Mouse (Mus musculus) layer of hippocampus, adult 8-10 months (tissue): ENCODE data around the gene Myo18b. TPM values are rescaled to one million over a fixed set of nuclear protein-coding genes. Genes with fewer than 3 reads are reported as not detected.

ENCODE experiments used
- DNase-seq, 2 experiments: peaks; one replicate each; pipeline ENCODE4 v3.0.0; 2022; ENCODE audit warnings: low spot score in 2 of 2
- total RNA-seq, 4 experiments: library from RNA; stranded (reverse); gene quantifications; 2 replicates each; pipeline ENCODE4 v1.2.4; 2022

Myo18b gene
- total RNA-seq, 4 experiments from 2014 or later, result 1.5 to 2.1 (median 1.8) TPM

DNA sequence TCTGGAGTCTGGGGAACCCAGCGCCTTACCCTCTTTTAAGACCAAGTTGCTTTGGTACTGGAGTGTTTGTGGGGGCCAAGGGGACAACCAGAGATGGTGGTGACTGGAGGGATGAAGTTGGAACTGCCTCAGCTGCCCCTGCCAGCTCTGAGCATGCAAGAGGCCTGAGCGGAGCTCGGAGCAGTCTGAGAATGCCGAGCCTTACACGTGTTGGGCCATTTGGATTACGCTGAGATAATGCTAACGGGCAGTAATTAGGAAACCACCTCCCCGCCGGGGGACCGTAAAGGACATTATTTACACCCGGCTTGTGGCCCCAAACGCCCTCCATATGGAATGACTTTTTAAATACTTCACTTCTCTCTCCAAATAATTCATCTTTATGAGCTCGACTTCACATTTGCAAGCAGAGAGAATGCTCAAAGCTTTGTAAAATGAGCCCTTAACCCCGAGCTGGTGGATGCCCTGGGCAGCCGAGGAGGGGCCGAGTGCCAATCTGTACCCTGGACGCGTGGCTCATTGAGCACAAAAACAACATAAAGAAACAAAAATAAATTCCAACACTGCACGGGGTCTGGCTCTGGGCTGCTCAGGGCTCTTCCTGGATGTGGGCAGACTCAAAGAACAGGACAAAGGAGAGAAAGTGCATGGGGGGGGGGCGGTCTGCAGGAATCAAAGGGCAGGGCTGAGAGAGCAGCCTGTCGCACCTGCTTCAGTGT is 148.0 kb downstream of the Myo18b start:
- DNase-seq, result no peak

DNA sequence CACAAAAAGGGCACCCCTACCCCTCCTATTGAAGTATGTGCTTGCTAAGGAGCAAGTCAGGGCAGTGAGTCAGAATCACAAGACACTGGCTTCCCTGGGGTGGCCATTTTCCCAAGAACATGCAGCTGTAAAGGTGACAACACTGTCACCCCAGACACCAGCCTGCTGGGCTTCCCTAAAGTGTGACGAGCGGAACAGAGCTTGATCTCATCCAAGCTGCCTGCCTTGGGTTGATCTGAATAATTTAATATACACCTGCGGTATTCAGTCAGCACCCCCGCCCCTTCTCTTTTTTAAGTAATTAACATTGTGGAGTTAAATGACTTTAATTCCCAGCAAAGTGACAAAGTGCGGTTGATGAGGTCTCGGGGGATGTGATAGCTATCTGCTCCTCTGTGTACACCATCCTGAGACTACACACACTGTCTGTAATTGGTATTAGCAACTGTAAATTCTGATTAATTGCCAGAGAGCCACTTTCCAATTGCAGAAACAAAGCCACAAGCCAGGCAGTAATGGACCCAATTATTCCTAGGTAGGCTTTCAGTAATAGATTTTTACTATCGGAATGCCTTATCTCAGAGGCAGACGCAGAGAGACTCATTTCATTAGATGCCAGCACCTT is 148.7 kb downstream of the Myo18b start:
- no peak for DNase-seq

DNA sequence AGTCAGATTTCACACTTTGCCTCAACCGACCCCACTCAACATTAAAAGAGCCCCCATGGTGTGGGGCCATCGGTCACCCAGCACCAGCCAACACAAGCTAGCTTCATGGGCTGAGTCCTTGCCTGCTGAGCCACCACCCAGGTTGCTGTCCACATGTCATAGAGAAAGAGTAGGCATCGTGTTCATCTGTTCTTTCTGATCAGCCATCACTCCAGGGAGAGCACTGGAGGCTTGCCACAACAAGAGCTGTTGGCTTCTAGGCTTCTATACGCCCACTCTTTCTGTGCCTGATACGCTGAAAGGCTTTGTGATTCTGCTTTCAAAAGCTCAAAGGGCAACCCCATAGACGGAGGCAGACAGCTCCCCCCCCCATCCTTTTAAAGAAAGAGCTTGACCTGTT is 151.0 kb downstream of the Myo18b start:
- DNase-seq, result peak; percentile 72 to 73

DNA sequence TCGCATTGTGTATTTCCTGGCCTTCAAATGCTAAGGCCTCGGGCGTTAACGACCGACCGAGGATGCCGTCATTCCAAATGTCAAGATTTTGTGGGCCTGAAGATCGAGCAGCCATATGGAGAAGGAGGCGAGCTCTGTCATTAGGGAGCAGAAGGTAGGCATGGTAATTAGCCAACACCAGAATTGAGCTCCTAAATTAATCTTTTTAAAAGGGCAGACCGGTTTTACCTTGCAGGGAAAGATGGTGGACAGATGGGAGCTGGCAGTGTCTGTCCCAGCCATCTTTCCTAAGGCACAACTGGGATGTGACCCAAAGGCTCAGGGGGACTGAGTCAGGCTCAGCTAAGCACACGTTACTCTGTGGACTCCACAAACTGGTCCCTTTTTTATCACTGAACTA is 151.6 kb downstream of the Myo18b start:
- DNase-seq, result no peak

DNA sequence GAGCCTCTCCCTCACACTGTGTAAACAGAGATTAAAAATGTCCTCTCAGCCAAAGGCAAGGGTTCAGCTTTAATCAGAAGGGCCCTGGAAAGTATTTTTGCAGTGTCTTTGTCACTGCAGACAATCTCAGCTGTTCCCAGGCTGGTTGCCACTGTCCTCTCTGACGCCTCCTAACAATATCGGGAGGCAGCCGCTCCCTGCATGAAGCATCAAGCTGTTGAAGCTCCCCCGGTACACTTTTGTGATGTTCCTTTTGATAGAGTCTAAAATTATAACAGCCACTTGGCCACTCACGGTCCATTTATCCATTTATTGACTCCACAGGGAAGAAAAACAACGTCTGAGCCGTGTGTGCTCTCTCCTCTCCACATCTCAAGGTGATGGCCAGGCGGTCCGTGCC is 153.0 kb downstream of the Myo18b start:
- DNase-seq, result no peak

DNA sequence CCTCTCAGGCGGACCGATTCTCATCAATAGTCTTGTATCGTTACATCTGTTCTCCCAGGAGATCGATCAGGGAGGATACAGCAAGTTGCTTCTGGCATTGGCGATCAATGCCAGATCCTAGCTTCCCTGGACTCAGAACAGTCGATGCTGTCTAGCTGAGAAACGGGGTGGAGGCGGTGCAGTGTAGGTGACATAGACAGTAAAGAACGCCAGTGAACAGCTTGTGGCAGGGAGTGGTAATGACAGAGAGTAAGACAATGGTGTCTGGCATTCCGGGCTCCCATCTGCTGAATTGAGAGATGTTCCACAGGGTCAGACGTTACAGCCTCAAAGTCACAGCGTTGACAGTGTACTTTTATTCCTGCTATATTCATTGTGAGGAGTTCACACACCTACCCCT is 155.5 kb downstream of the Myo18b start:
- peak; percentile 72 to 81 for DNase-seq

DNA sequence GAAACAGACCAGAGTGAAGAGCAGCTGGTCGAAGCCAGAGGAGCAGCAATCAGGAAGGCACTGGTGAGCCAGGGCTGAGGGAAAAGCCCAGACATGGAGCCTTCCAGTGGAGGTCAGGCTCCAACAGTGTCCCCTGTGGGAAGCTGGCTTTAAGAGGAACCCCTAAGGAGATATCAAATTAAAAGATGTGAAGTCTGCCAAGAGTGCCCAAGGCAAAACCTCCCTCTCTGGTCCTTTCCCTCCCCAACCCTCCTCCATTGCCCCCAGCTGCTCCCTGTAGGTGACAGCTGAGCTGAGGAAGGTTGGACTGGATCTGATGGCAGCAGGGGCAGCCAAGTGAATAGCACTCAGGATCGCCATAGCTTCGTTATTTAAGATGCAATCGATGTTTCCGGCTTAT is 161.1 kb downstream of the Myo18b start:
- no peak for DNase-seq

DNA sequence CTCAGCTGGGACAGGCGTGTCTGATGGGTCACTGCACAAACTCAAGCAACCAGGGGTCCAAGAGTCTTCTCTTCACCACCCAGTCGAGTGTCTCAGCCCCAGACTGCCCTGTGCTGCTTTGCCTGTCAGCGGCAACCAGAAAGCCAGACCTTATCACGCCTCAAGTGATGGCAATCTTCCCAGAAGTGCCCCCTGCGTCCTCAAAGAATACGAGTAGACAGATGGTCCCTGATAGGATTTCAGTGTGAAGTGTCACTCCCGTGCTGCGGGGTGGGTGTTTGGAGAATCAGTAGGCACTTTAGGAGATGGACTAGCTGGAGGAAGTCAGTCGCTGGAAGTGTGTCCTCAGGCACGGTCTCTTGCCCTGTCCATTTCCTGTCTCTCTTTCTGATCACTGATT is 165.6 kb downstream of the Myo18b start:
- no peak for DNase-seq

DNA sequence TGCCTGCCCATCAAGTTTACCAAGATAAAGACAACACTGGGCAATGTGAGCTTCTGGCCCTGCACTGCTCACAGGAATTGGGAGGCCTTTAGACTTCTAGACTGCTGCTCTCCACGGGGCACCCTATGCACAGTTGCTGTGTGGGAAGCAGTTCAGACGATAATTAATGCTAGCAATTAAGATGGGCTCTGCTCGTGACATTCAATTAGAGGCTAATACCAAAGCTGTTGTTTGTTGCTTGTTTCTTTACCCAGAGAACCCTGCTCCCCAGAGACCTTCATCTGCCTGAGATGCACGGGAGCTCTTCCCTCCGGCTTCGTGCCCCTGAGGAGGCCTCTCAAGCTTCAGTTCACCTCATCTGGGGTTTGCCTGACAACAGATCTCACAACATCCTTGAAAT is 167.7 kb downstream of the Myo18b start:
- no peak for DNase-seq

DNA sequence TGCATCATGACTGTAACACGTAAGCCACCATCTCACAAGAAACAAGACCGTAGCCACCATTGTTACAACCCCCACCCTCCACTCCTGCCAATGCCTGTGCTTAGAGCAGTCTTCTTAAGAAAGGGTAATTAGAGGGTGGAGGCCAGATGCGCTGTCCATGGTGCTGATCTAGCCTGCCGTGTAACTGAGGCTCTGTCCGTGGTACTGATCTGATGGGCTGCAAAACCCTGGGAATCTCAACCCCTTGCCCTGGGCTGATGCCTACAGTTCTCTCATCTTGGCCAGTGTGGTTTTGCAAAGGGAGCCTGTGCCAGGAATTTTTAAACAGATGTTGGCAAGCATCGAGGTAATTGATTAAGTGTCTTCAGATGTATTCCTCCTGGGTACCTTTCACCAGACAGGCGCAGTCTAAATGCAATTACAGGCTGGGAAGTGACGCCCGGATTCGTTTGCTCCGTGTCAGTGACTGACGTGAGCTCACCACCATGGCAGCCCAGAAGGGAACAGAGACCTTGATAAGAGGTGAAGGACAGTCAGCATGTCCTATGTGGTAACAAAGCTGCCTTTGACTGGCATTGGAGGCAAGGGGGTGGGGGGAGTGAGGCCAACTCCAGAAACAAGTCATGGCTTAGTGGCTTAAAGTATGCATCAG is 177.4 kb downstream of the Myo18b start:
- DNase-seq, result no peak

DNA sequence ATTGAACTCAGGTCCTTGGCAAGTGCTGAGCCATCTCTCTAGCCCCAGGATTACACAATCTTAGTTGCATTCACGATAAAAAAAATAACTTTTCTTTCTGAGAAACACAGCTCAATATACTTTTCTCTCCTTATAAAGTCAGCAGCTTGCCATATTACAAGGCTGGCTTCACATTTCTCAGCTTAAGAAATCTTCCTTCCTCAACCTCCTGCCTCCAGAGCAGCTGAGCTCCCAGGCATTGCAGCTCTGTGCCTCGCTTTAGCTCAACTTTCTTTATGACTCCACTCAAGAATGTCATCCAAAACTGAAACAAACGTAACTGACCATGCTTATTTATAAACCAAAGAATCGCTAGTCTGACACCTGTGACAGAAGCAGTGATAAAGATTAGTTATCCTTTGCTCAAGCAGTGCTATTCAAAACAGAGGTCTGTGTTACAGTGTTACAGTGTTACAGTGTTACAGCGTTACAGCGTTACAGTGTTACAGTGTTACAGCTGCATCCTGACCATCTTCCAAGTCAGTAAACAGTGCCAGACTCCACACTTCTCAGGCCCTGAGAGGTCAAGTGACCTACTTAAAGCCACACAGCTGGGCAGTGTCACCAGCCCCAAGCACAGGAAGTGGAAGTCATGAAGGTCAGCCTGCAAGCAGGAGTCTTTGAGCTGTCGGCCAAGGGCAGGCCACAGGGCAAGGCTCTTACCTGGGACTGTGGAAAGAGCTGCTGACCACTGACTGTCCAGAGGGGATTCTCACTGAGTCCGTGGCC is 181.3 kb downstream of the Myo18b start:
- no peak for DNase-seq

DNA sequence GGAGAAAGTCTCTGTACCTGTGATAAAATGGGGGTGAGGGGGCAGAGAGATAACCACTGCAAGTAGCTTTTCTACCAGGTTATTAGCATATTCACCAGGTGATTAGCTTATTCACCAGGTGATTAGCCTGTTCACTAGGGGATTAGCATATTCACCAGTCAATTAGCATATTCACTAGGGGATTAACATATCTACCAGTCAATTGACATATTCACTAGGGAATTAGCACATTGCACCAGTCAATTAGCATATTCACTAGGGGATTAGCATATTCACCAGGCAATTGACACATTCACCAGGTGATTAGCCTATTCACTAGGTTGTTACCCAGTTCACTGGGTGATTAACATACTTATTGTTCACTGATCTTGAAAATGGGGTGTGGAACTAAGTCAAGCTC is 186.3 kb downstream of the Myo18b start:
- no peak for DNase-seq

DNA sequence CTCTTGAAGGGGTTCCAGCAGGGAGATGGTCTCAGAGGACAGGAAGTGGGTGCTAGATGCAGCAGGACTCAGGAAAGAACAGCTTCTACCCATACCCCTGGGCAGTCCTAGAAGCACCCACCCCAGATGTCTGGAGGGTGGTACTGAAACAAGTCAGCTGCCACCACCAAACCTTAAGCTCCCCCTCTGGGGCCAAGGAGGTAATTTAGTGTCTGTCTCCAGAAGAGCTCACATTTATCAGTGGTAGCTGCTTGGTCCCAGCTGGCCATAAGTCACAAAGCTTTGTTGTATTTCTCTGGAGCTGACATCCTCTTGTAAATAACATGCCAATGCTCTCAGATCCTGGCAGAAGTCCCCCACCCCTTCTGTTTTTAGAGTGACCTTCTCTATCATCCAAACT is 187.7 kb downstream of the Myo18b start:
- no peak for DNase-seq

DNA sequence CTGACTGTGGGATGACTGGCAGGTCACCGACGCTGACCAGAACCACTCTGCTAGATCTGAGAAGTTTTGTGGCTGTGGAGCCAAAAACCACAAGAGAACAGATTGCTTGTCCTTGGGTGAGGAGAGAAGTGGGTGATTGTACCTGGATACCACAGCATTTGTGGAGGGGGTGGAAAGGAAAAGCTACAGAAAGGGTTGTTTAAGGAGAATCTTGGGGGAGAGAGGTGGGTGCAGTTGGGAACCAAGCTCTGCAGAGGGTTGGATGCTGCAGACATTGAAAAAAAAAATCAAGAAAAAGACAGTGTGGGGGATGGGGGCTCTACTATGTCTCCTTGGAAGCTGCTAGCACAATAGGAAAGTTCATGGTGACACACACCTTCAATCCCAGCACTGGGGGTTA is 188.7 kb downstream of the Myo18b start:
- DNase-seq, result no peak

DNA sequence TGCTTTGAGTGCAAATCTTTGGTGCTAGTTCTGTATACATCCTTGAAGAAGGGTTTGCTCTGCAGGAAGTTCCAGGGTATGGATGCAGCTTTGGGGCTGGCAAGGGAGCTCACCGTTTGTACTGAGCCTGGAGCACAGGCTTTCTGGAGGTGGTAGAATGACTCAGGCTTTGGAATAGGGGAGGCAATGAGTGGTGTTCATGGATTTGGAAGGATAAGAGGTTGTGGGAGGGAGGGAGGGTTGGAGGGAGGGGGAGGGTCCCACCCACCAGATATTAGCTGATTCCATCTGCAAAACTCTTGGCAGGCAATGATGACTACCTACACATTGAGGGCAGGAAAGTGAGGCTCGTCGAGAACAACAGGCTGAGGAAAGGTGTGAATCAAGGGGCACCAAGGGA is 195.4 kb downstream of the Myo18b start:
- peak; percentile 68 to 76 for DNase-seq

DNA sequence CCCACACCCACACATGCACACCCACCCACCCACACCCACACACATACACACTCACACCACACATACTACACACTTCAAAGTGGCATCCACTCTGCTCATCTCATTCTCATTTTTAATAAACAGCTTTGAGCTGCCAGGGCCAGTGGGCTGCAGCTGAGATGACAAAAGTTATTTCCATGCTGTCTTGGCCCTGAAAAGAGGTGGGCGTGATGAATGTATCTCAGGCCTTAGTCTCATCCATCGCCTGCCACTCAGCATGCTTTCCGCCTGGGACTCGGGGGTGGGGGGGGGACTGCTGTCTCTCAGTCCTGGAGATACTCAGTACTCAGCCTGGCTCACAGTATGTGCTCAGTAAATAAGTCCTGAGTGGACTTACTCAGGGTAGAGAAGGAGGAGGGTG is 199.5 kb downstream of the Myo18b start:
- DNase-seq, result no peak

DNA sequence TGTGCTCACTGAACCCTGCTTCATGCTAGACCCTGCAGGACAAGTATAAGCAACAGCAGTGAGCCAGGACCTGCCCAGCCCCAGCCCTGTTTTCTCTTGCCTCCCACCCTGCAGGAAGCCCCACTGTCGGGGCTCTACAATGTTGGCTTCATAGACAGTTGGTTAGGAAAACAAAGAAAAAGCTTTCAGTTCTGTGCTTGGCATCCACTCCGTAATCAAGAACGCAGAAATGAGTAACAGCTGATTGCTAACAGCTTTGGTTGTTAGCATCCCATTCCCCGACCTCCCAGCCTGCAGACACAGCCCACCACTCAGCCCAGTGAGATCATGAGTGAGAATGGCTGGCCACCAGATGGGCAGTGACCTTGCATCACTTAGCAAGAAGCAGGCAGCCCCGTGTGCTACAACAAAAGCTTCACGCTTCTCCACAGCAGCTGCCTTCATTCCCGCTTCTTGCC is 200.9 kb downstream of the Myo18b start:
- DNase-seq, result peak in 1 of 2 experiments; percentile 27

DNA sequence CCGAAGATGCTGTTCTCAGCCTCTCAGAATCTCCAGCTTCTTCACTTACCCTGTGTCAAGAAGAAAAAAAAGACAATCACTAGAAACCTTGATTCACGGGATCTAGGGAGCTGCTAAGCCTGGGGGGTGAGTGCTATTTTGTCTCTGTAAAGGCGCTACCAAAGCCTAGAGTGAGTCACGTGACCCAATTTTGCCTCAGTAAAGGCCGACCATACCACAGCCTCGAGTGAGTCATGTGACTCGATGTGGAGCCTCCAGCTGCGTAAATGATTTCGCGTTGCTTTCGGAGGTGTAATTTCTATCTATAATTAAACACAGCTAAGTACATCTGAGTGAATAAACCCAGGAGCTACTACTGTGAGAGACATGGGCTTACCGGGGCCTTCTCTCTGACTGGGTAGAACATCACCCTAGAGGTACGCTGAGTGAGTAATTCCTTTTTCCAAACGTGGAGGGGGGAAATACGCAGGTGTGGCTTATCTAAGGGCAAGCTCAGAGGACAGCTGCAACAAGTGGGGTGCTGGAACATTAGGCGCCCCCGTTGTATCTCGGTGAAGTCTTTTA is 202.8 kb downstream of the Myo18b start:
- DNase-seq, result peak; percentile 44

DNA sequence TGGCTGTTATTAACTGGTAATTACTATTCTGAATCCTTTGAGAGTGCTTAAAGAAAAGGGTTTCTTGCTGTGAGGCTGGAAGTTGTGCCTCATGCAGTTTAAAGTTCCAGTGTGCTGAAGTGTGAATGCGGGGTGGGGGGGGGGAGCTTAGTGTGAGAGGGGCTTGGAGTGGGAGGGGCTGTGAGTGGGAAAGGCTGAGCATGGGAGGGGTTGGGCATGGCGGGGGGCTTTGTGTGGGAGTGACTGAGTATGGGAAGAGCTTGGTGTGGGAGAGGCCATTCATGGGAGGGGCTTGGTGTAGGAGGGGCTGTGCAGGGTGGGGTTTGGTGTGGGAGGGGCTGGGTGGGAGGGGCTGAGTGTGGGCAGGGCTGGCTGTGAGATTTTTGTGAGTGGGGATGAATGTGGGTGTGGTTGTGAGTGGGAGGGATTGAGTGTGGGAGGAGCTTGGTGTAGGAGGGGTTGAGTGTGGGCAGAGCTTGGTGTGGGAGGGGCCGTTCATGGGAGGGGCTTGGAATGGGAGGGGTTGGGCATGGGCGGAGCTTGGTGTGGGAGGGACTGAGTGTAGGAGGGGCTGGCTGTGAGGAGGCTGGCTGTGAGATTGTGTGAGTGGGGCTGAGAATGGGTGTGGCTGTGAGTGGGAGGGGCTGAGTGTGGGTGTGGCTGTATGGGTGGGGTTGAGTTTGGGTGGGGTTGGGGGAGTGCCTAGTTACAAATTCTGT is 208.9 kb downstream of the Myo18b start:
- no peak for DNase-seq

DNA sequence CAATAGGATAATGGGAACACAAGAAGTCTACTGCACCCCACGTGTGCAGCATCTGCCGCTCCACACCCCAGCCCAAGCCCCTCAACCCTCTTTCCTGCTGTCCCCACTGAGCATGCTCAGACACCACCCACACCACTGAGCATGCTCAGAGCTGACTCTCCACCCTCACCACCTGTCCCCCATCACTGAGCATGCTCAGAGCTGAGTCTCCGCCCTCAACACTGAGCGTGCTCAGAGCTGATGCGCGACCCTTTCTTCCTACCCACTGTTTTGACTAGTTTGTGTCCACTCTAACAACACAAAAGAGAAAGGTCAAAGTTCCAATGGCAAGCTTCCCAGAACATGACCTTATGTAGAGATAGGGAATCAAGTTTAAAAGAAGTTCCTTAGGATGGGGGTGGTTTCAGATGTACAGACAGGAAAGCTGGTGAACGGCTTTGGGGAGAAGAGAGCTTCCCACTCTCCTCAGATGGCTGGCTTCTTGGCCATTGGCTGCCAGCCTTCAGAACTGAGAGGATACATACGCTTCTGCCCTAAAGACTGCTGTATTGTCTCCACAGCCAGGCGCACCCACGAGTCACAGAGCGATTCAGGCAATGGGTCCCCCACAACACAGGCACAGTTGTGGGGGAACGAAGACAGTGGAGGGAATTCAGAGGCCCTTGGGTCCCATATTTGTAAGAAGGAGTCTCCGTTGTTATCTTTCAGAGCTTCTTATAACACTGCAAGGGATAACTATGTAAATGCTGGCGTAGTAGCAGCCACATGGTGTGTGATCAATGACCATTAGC is 209.7 kb downstream of the Myo18b start:
- no peak for DNase-seq
